Mouse (Mus musculus) embryonic facial prominence, embryonic 10.5 days (tissue): ENCODE measurements around the gene Raly. TPM values are rescaled to one million over a fixed set of nuclear protein-coding genes. Genes with fewer than 3 reads are reported as not detected.

Experiments
- DNase-seq: peaks from one replicate; pipeline ENCODE4 v3.0.0-alpha.2; 2017; ENCODE audit warnings: low spot score
- H3K27ac ChIP-seq: fragments of 300-500 bp; sonication (generic); replicated peaks from 2 replicates; pipeline ENCODE4 v1.5.1; 2016; ENCODE audit warnings: mild to moderate bottlenecking
- H3K27me3 ChIP-seq: fragments of 300-500 bp; sonication (generic); replicated peaks from 2 replicates; pipeline ENCODE4 v1.6.1; 2016; ENCODE audit warnings: low read depth, mild to moderate bottlenecking; ENCODE audit not compliant: poor library complexity, severe bottlenecking
- H3K36me3 ChIP-seq: fragments of 300-500 bp; sonication (generic); replicated peaks from 2 replicates; pipeline ENCODE4 v1.6.1; 2016; ENCODE audit warnings: mild to moderate bottlenecking, moderate library complexity
- H3K4me1 ChIP-seq: fragments of 300-500 bp; sonication (generic); 2 replicates; pipeline ENCODE4 v1.6.1; 2016
- H3K4me3 ChIP-seq: fragments of 300-500 bp; sonication (generic); 2 replicates; pipeline ENCODE4 v1.5.1; 2016; ENCODE audit warnings: mild to moderate bottlenecking, moderate library complexity
- H3K9me3 ChIP-seq: fragments of 300-500 bp; sonication (generic); 2 replicates; pipeline ENCODE4 v1.6.1; 2016; ENCODE audit warnings: mild to moderate bottlenecking
- WGBS: fragments of 180-500 bp; shearing (Covaris S2); methylation state at CpG from one replicate; pipeline ENCODE4 v1.1.7; 2016; 5-methylcytosine and 5-hydroxymethylcytosine counted together
- polyA plus RNA-seq: library from polyadenylated mRNA; unstranded; fragments of >200 nt; fragmentation: Nextera tagmentation; extraction: Ambion mirVana; gene quantifications from 2 replicates; pipeline ENCODE4 v1.2.1, GENCODE M21; 2016

Gene Raly
- 52.8 and 53.1 TPM in 2 replicates for polyA plus RNA-seq

DNA sequence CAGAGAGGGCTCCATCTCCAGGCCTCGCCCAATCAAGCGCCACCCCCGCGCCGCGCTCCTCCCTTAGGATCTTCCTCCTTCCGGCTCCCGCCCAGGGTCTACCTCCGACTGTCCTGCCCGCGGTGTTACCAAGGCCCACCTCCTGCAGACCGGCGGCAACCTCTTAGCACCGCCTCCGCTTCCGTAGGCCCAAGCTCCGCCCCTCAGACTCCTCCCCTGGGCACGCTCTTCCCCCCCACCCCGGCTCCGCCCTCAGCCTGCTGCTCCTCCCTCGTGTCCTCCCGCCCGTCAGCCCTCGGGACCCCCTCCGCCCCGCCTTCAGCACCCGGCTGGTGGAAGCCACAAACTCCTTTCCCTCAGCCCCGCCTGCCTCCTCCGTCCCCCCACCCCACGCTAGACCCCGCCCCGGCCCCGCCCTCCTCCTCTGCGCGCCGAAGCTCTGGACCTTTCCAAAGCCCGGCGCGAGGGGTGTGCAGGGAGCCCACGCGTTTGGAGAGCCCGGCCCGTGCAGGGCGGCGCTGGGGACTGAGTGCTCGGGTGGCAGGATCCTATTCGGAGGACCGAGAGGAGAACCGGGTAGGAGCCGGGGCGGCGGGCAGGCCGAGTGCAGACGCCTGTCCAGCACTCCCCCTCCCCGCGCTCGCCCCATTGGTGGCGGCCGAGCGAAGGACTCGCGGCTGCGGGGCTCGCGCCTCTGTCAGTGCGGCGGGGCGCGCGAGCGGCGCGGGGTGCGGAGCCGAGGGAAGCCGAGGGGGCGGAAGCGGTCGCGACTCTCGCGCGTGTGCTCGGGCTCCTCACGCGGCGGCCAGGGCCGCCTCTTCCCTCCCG is at the start of gene Raly, which contains the start of gene a:
Raly (plus strand) TSS at position 441 of the 828 bp plus-strand sequence.
a (plus strand) TSS at position 747 of the 828 bp plus-strand sequence.
- Histone ChIP-seq H3K36me3 (no peaks in the 10 kb centered on the region), H3K9me3 (no peaks in the 10 kb centered on the region), H3K4me1 (peaks cover 41% of the 10 kb centered on the region), H3K4me3 (peak within 1 kb of the TSS; percentile 93), H3K27ac (peak within 1 kb of the TSS; percentile 99), H3K27me3 (no peaks in the 10 kb centered on the region)
- peak; percentile 100 for DNase-seq
- under 1% methylated on average over 89 of the region's 89 CpGs for WGBS

DNA sequence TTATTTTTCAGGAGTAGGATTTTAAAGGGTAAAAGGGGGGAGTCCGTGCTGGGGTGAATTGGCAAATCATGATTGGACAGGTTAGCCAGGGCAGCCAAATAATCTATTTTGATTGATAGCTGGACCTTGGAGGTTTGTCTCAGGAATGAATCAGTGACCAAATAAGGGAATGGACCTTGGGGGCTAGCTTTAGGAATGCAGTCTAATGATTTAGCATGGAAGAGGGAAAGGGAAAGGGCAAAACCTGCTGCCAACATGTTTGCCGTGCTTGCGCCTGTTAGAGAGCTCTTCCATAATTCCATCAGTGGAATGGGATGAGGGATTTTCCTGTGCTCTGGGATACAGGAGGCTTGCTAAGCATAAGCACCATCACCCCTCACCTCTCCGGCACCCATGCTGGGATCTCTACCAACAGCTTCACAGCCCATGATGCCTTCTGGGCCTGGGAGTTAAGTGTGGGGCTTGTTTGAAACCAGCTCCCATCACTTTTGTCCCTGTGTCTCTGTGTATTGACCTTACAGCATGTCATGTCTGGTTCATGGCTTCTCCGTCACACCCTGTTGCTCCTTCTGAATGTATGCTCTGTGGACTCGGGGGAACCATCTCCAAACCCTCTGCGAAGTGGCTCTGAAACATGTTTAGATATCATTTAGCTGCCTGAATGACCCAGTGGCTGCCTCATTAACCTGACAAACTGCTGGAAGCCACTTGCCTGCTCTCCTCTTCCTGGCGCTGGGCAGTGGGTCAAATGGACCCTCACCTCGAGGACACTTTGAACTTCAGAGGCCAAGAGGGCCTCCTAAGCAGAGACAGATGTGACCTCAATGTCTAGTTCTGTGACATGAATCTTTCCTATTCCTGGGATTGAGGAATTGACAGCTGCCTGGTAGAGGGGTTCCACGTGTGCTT is 47.7 kb upstream of the Raly start:
- Histone ChIP-seq H3K4me3 (0 out of 2 replicates have a peak overlapping the region, but pooled peaks have one; percentile 13), H3K4me1 (peaks cover 19% of the 10 kb centered on the region), H3K9me3 (no peaks in the 10 kb centered on the region), H3K36me3 (no peaks in the 10 kb centered on the region), H3K27me3 (no peaks in the 10 kb centered on the region), H3K27ac (peak overlapping the region; percentile 65)
- DNase-seq, result peak; percentile 28
- WGBS, result 42% methylated on average over 10 of the region's 10 CpGs

DNA sequence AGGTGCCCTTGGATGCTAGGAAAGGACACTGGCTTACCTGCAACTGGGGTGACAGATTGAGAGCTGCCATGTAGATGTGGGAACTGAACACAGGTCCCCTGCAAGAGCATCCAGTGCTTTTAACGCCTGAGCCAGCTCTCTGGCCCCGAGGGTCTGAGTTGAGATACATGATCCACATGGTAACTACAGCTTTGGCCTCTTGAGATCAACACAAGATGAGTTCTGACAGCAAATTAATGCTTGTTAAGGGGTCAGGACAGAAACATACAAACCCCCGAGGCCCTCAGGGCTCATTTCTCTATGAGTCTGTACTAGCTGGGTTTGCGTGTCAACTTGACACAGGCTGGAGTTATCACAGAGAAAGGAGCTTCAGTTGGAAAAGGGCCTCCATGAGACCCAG is 47.0 kb upstream of the Raly start:
- WGBS, result 37% methylated on average over 4 of the region's 4 CpGs
- no peaks in the 10 kb centered on the region for H3K36me3 ChIP-seq
- H3K27me3 ChIP-seq, result no peaks in the 10 kb centered on the region
- peaks cover 22% of the 10 kb centered on the region for H3K4me1 ChIP-seq
- H3K9me3 ChIP-seq, result no peaks in the 10 kb centered on the region
- DNase-seq, result peak; percentile 30
- H3K27ac ChIP-seq, result no peak overlapping the region
- no peak overlapping the region for H3K4me3 ChIP-seq

DNA sequence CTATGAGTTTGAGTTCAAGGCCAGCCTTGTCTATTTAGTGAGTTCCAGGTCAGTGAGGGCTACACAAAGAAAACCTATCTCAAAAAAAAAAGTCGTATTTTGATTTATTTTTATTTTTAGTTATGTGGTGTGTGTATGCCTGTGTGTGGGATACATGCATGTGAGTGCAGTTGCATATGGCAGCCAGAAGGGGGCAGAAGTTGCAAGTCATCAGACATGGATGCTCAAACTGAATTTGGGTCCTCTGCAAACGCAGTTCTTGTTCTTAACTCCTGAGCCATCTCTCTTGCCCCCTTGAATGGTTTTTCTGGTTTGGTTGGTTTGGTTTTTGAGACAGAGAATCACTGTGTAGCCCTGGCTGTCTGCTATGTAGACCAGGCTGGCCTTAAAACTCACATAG is 42.5 kb upstream of the Raly start:
- no peak for DNase-seq
- Histone ChIP-seq H3K27me3 (no peaks in the 10 kb centered on the region), H3K9me3 (no peaks in the 10 kb centered on the region), H3K36me3 (no peaks in the 10 kb centered on the region), H3K4me3 (no peak overlapping the region), H3K27ac (no peak overlapping the region), H3K4me1 (peaks cover 27% of the 10 kb centered on the region)
- WGBS, result 87% methylated on average over 2 of the region's 2 CpGs

DNA sequence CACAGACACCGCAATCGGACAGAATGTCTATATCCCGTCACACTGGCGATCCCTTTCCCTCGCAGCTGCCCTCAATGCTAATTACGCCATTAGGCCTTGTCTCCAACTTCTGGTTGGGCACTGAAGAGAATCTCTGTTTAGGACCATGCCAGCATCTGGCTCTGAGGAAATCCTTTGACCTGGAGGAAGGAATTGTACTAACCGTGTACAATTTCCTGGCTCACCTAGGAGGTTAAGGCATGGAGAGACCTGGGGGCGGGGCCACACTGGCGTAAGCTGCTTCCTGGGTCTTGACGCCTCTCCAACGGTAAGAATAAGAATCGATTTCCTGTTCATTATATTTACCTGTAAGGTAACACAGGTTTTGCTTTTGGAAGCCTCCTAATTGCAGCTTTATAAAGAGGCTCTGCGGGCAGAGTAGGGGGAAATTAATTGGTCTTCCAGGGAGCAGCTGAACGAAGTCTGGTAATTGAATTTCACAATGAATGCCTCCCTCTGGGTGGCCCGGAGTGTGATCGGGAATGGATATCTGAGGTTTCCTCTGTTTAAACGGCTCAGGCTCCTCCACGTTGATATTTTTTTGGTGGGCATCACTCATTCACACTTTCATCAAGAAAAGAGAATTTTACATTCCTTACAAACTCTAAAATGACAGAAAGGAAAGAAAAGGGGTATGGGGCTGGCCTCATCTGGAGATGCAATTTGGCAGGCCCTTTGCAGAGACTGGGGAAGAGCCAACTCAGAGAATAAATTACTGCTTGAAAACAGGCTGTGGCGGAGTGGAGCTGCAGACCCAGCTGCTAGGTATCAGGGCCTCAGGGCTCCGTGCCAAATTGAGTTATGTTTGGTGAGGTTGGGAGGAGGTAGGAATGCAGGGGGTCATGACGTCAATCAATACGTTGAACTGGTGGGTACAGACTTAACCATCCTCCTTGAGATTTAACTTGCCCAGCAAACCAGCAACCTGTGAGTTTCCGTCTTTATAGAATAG is 41.6 kb upstream of the Raly start:
- Histone ChIP-seq H3K36me3 (no peaks in the 10 kb centered on the region), H3K9me3 (no peaks in the 10 kb centered on the region), H3K27ac (no peak overlapping the region; the same call in 1 of the 2 replicates), H3K4me3 (no peak overlapping the region; the same call in 1 of the 2 replicates), H3K4me1 (peaks cover 18% of the 10 kb centered on the region), H3K27me3 (no peaks in the 10 kb centered on the region)
- WGBS, result 55% methylated on average over 23 of the region's 23 CpGs
- DNase-seq, result peak; percentile 41

DNA sequence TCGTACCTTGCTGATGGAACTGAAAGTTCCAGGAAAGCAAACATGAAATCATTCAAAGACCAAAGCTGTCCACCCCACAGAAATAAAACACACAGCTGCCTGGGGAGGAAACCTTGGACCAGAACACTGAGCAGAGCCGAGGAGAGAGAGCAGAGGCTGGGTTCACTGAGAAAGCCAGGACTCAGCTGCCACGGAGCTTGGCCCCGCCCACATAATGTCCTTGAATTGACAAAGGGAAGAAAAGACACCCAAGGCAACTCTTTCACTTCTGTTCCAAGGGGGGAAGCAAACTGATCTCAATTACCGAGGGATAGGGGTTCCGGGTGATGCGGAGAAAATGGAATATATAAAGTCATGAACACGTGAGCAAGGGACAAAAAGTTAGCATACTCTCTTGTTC is 39.0 kb upstream of the Raly start:
- H3K27me3 ChIP-seq, result no peaks in the 10 kb centered on the region
- peaks cover 18% of the 10 kb centered on the region for H3K4me1 ChIP-seq
- no peak for DNase-seq
- no peak overlapping the region for H3K4me3 ChIP-seq
- H3K27ac ChIP-seq, result no peak overlapping the region
- no peaks in the 10 kb centered on the region for H3K9me3 ChIP-seq
- H3K36me3 ChIP-seq, result no peaks in the 10 kb centered on the region
- 56% methylated on average over 8 of the region's 8 CpGs for whole genome bisulfite sequencing

DNA sequence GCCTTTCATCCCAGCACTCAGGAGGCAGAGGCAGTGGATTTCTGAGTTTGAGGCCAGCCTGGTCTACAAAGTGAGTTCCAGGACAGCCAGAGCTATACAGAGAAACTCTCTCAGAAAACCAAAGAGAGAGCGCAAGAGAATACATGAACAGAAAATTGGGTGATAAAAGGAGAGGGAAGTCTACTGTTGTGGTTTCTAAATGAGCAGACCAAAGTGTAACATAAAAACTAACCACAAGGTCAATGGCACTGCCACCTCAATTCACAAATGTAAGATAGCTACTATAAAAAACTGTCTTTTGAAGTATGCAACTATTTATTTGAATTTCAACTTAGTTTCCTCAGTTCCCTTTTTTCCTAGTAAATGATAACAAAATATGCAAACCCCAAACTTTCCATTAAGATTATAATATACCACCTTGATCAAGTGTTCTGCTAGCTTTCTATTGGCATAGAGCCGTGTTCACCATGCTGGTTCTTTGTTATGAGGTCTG is 36.8 kb upstream of the Raly start:
- no peaks in the 10 kb centered on the region for H3K27me3 ChIP-seq
- H3K27ac ChIP-seq, result no peak overlapping the region
- 91% methylated on average over 2 of the region's 2 CpGs for WGBS
- no peak overlapping the region for H3K4me3 ChIP-seq
- H3K9me3 ChIP-seq, result no peaks in the 10 kb centered on the region
- no peaks in the 10 kb centered on the region for H3K36me3 ChIP-seq
- H3K4me1 ChIP-seq, result peaks cover 13% of the 10 kb centered on the region
- DNase-seq, result no peak

DNA sequence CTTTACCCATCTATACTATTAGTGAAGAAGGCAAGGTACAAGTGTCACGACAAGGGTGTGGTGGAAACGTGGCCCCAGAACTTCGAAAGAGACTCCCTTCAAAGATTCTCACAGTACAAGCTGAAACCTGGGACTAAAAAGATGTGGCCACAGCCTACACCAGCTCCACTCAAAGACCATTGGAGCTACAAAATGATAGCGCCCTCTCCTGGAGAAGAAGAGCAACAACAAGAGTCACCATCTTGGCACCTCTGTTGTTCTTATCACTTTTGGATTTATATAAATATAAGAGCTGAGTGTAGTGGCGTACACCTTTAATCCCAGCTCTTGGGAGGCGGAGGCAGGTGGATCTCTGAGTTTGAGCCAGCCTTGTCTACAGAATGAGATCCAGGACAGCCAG is 35.1 kb upstream of the Raly start:
- Histone ChIP-seq H3K27ac (no peak overlapping the region), H3K4me3 (no peak overlapping the region), H3K4me1 (0 out of 2 replicates have a peak, but pooled peaks cover 5% of the 10 kb centered on the region), H3K9me3 (0 out of 2 replicates have a peak, but pooled peaks cover 3% of the 10 kb centered on the region), H3K36me3 (no peaks in the 10 kb centered on the region), H3K27me3 (no peaks in the 10 kb centered on the region)
- no peak for DNase-seq
- WGBS, result 57% methylated on average over 6 of the region's 6 CpGs

DNA sequence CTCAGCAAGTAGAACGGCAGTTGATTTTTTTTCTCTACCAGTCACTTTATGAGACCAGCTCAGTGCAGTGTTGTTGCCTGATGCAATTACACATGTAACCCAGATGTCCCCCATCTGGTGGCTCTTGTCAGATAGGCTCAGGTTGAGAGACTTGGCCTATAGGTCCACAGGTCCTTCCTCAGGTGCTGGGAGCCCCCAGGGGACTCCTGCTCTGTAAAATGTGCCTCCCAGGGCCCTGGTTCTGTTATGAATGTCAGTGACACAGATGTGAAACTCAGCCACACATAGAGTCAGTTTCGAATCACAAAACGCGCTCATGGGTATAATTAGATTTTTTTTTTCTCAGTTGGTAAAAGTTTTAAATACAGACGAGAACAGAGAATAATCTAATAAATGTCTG is 33.2 kb upstream of the Raly start:
- H3K27me3 ChIP-seq, result no peaks in the 10 kb centered on the region
- H3K9me3 ChIP-seq, result 0 out of 2 replicates have a peak, but pooled peaks cover 6% of the 10 kb centered on the region
- 84% methylated on average over 5 of the region's 5 CpGs for WGBS
- no peak for DNase-seq
- H3K4me1 ChIP-seq, result no peaks in the 10 kb centered on the region
- no peak overlapping the region for H3K27ac ChIP-seq
- H3K4me3 ChIP-seq, result no peak overlapping the region
- no peaks in the 10 kb centered on the region for H3K36me3 ChIP-seq

DNA sequence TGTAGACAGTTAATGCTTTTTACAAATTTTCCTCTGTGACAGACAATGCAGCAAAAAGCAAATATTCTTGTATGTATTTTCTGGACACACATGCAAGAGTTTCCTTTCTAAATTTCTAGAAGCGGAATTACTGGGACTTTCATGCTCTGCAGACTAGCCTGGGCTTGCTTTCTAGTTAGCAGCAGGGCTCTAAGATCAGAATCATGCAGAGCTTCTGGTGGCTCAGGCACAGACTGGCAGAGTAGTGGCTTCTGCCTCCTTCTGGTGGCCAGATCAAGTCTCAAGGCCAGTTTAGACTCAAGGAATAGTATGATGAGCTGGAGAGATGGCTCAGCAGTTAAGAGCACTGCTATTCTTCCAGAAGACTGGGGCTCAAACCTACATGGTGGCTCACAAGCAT is 32.4 kb upstream of the Raly start:
- WGBS, result 86% methylated on average over 1 of the region's 1 CpGs
- Histone ChIP-seq H3K4me1 (peaks cover 6% of the 10 kb centered on the region; the same call in 1 of the 2 replicates), H3K9me3 (0 out of 2 replicates have a peak, but pooled peaks cover 6% of the 10 kb centered on the region), H3K27ac (no peak overlapping the region), H3K27me3 (no peaks in the 10 kb centered on the region), H3K36me3 (no peaks in the 10 kb centered on the region), H3K4me3 (no peak overlapping the region)
- no peak for DNase-seq

DNA sequence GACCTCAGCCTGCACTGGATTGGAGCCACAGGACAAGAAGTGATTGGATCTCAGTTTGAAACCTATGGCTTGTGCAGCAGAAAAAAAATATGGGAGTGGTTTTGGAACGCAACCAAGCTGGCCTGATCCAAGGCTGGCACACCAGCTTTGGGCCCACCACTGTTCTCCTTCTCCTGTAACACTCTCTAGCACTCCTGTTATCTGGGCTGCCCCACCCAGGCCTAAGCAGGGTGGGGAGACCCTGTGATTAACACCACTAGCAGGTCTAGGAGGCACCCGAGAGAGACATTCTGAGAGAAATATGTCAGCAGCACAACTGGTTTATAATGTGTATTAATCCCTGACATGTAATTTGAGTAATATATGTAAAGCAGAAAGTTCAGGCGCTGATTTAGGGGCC is 27.7 kb upstream of the Raly start:
- H3K4me3 ChIP-seq, result no peak overlapping the region
- DNase-seq, result no peak
- WGBS, result 85% methylated on average over 3 of the region's 3 CpGs
- H3K36me3 ChIP-seq, result no peaks in the 10 kb centered on the region
- H3K27ac ChIP-seq, result no peak overlapping the region
- H3K9me3 ChIP-seq, result 0 out of 2 replicates have a peak, but pooled peaks cover 6% of the 10 kb centered on the region
- H3K4me1 ChIP-seq, result peaks cover 7% of the 10 kb centered on the region
- H3K27me3 ChIP-seq, result no peaks in the 10 kb centered on the region
